Mouse (Mus musculus): ENCODE measurements around the gene BC025446. TPM values are rescaled to one million over a fixed set of nuclear protein-coding genes. Genes with fewer than 3 reads are reported as not detected.
"Not testable (repeated sequence)": the region's sequence is repeated elsewhere in the genome, so short reads cannot be mapped to it uniquely, and the experiment has no call there.

Gene BC025446
- polyA plus RNA-seq (2012; rRNA removed): 0.08 and 0.16 TPM in 2 replicates

GRCm38 (mm10) chr15:75215778-75216691, at the start of gene BC025446:
TSS of gene BC025446 (plus strand) at chr15:75216376.
- no peak for DNase-seq (ENCODE audit: low spot score)

- DNase-seq (ENCODE audit: low spot score): no peak
Measured at GRCm38 (mm10) chr15:75175506-75175905, 40.7 kb upstream of the BC025446 start.

GRCm38 (mm10) chr15:75186291-75186690, 29.9 kb upstream of the BC025446 start:
- no peak for DNase-seq (ENCODE audit: low spot score)

GRCm38 (mm10) chr15:75189116-75189515, 27.1 kb upstream of the BC025446 start:
- no peak for DNase-seq (ENCODE audit: low spot score)

DNA sequence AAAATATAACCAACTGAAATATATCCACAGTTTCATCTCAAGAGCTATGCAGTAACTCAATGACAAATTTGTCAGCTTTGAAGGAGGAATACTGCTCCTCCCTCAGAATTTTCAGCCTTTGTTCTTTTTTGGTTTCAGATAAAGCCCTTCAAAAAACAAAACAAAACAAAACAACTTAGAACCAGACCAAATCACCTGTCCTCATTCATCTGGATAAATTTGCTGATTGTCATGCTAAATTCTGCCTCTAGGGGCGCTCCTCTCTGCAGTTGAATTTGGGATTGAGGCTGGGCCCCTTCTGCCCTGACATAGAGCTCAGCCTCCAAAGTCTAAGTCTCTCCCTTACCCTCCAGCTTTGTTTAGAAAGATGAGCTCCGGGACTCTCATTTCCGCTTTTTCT, 25.6 kb upstream of the BC025446 start:
- not testable (repeated sequence) for DNase-seq (ENCODE audit: low spot score)

DNA sequence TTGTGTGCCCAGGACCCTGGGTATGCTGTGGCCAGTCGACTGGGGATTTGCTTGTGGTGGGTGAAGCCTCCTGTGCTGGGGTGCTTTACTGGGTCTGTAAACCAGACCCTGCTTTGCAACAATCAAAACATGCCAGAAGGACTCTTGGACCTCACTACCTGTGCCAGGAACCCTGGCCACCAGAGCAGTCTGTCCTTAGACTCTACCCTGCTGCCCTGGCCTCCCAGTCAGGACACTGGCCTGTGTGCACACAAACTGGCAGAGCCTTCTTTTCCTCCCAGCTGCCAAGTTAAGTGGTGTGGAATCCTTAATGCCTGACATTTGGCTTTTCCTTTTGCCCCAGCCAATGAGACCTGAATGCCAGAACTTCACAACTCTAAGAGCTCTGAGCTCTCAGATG, 655 bp downstream of the BC025446 start:
- DNase-seq (ENCODE audit: low spot score): no peak

GRCm38 (mm10) chr15:75221942-75222341, 5.8 kb downstream of the BC025446 start:
- no peak for DNase-seq (ENCODE audit: low spot score)

- no peak for DNase-seq (ENCODE audit: low spot score)
Measured at GRCm38 (mm10) chr15:75237736-75238288, 21.6 kb downstream of the BC025446 start.

DNA sequence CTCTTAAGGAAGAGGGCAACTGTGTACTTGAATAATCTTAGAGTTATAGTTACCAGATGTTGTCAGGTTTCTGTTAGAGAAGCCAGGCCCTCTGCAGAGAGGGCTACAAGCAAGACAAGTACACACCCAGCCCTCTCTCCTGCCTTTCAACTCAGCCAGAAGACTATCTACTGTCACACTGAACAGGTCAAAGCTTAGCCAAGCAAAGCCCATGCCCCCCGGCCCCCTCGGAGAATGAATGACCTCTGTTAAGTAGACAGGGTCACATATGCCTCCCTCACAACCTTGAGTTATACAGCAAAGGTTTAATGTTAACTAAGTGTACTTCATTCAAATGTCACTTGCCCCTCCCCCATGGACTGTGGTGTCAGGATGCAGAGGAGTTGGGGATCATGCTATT, 24.4 kb downstream of the BC025446 start:
- DNase-seq (ENCODE audit: low spot score): no peak

- DNase-seq (ENCODE audit: low spot score): no peak
Measured at GRCm38 (mm10) chr15:75242756-75243640, 26.8 kb downstream of the BC025446 start.

DNA sequence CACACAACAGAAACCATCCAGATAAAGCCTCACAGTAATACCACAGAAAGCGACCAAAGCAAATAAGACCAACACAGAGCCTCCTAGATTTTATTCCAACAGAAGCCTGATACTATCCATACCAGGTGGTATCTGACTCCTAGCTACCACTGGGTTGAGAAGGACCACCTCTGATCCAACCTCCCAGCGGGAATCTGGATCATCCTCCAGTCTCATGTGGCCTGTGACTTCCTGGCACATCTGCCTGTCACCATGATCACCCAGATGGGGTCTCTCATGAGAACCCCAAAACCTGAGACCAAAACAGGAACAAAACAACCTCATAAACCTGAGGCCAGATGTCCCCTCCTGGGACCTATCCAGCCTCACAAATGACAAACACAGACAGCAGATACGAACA, 38.5 kb downstream of the BC025446 start:
- DNase-seq (ENCODE audit: low spot score): no peak

DNA sequence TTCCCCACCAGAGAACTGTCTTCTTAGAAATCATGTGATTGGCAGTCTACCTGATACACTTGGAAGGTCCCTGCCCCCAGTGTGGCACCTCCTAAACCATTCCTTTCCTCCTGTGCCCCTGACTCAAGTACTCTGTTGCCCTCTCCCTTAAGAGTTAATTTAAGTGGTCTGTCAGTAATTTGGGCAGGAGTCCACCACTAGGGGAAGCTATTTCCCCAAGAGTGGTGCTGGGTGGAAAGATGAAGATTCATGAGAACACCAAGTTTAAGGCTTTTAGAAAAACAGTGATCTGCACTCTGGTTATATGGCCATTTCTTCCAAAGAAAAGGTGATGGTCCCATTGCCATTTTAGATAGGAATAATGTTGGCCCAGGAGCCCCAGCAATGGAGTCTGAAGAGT, 49.7 kb downstream of the BC025446 start:
- DNase-seq (ENCODE audit: low spot score): no peak

GRCm38 (mm10) chr15:75266626-75267025, 50.5 kb downstream of the BC025446 start:
- DNase-seq (ENCODE audit: low spot score): no peak

GRCm38 (mm10) chr15:75268121-75268520, 51.9 kb downstream of the BC025446 start, which contains the start of gene Ly6f:
TSS of gene Ly6f (plus strand) at chr15:75268421.
- no peak for DNase-seq (ENCODE audit: low spot score)

- no peak for DNase-seq (ENCODE audit: low spot score)
Measured at GRCm38 (mm10) chr15:75268916-75269829, 53.0 kb downstream of the BC025446 start.

- DNase-seq (ENCODE audit: low spot score): no peak
Measured at GRCm38 (mm10) chr15:75270169-75270568, 54.0 kb downstream of the BC025446 start.

DNA sequence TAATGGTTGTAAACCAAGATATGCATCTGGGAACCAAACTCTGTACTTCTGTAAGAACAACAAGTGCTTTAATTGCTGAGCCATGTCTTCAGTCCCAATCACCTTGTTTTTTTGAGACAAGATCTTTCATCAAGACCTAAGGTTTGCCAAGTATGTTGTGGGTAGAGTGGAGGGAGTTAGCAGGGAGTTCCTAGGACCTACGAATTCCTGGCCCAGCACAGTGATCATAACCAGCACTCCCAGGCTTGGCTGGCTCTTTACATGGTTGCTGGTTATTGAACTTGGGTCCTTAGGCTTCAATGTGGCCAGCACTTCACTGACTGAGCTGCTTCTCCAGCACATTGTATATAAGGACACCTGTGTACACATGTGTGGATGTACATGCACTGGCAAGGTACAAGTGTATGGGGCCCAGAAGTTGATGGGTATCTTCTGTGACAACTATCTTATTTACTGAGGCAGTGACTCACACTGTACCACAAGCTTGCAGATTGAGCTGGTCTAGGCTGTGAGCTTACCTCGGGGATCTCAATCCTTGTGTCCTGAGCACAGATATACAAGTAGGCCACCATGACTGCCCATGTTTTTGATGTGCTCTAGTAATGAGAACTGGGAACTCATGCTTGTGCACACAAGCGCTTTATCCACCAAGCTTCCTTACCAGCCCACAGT, 54.7 kb downstream of the BC025446 start:
- DNase-seq (ENCODE audit: low spot score): no peak

DNA sequence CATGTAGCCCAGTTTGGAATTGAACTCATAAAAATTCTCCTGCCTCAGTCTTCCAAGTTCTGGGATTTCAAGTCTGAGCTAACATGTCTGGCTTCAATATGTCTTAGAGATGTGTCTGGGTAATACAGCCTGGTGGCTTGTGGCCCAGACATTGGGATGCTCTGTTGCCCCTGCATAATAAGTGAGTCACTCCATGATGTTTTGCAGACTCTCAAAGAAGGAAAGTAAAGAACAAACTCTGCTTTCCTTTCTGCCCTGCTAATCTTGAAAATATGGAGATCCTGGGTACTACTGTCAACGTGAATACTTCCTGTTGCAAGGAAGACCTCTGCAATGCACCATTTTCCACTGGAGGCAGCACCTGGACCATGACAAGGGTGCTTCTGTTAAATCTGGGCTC, 55.2 kb downstream of the BC025446 start:
- DNase-seq (ENCODE audit: low spot score): no peak

DNA sequence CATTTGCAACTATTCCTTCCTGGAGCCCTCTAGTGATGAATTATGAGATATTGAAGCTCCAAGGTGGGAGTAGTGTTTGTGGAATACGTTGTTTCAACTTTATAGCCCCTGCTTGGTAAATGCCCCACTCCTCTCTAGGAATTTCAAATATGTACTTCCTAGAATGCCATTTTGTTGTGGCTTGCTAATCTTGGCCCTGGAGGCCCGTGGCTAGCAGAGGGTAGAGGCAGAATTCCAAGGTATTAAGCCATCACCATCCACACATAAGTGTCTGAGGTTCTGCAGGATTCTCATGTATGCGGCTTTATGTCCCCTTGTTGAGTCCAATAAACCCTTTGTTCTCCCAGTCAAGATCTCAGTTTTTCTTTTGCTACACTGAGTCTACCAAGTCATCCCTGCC, 55.7 kb downstream of the BC025446 start:
- DNase-seq (ENCODE audit: low spot score): no peak

All from urinary bladder, adult 2 months (tissue).